Mouse (Mus musculus) CD8-positive naive resting alpha-beta T cell, adult 57 days (primary cell): ENCODE data around the gene Ice1. TPM values are rescaled to one million over a fixed set of nuclear protein-coding genes. Genes with fewer than 3 reads are reported as not detected.

ENCODE experiments used
- total RNA-seq: library from RNA; stranded (reverse); gene quantifications from one replicate; pipeline ENCODE4 v1.2.4, GENCODE M21; 2023

Gene Ice1
- 67.1 TPM for total RNA-seq

GRCm38 (mm10) chr13:70637282-70637661 lies at the start of gene Ice1:
TSS of gene Ice1 (minus strand) at chr13:70637634.

Other genes starting within 250 kb of the Ice1 start
- gene Adamts16, start 204.2 kb upstream of the Ice1 start, total RNA-seq = not detected